Mouse (Mus musculus) ES-E14 (cell line): ENCODE results near the gene Tle2.

Experiments used
- CHD2 ChIP-seq: IDR thresholded peaks from 2 replicates; pipeline ENCODE4 v1.6.1; 2014; ENCODE audit warnings: mild to moderate bottlenecking, low read depth, low read length, inconsistent platforms
- HCFC1 ChIP-seq: IDR thresholded peaks from 2 replicates; pipeline ENCODE4 v1.6.1; 2012; ENCODE audit warnings: low read length, inconsistent platforms, borderline replicate concordance; ENCODE audit not compliant: insufficient read depth

DNA sequence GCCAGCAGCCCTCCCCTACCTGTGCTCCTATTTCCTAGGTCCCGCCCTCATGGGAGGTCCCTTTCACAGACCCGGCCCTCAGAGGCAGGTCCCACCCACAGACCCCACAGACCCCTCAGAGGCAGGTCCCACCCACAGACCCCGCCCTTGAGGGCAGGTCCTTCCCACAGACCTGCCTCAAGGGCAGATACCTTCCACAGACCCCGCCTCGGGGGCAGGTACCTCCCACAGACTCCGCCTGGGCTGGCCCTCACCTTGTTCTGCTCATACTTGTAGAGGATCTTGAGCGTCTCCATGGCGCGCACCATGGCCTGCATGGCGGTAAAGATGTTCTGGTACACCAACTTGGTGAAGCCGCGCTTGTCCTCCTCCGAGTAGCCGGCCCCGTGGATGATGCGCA, 39.5 kb upstream of the Tle2 start:
- no peak for TF ChIP-seq HCFC1
- TF ChIP-seq CHD2, result no peak
